Mouse (Mus musculus) heart, postnatal 0 days (tissue): ENCODE results near the gene Cldn8.

Experiments
- CTCF ChIP-seq: IDR thresholded peaks from 2 replicates; pipeline ENCODE4 v1.5.1; 2016; ENCODE audit warnings: antibody characterized with exemption, control low read depth, low read depth
- EP300 ChIP-seq: IDR thresholded peaks from 2 replicates; pipeline ENCODE4 v1.6.1; 2016; ENCODE audit warnings: antibody characterized with exemption, low read depth

DNA sequence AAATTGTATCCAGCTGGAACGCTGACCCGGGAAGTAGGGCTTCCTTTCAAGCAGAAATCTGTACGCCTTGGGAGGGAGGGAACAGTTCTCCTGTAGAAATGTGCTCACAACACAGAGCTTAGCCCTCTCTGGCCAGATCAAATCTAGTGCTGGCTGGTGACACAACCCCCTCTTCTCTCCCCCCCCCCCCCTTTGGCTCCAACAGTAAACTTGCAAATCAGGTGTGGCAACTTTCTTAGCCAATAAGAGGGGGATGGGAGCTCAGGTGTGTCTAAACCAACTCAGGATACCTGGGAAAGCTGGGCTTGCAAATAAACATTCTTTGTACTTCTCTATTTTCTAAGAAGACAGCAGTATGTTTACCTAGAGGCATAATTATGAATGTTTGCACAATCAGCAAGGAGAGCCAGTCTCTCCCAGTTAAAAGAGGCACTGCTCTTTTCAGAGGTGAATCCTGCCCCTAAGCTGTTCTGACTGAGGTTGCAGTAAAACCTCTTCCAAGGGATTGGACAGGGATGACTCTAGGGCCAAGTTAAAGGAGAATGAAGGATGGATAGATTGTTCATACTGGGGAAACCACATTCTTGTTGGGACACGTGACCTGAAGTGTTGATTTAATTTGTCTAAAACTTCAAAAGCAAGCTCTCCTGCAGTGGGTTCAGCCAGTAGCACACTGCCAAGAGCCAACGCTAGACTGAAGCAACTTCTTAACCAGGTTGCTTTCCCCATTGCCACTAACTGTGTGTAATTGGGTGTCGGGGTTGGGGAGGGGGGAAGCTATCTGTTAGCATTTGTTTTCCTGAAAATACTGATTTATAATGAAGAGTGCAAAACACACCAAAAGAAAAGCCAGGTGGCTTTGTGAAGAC, at the start of gene Cldn8:
- TF ChIP-seq CTCF (no peak), EP300 (no peak)
